Mouse (Mus musculus) limb, embryonic 11.5 days (tissue): ENCODE measurements at regions not wholly inside any gene's neighbourhood (a gene's known extent, or its start where the extent isn't known, plus 50 kb on each side); places are given as distances from the start of the nearest gene placed in this dataset. TPM values are rescaled to one million over a fixed set of nuclear protein-coding genes. Genes with fewer than 3 reads are reported as not detected.

ENCODE experiments used
- ATAC-seq: fragments of 200-750 bp; cut with Nextera tagmentation; 2 replicates; pipeline ENCODE4 v1.8.0; 2017; ENCODE audit warnings: low read depth; ENCODE audit not compliant: insufficient number of reproducible peaks, low FRiP score, low TSS enrichment
- DNase-seq: peaks from one replicate; pipeline ENCODE4 v3.0.0-alpha.2; 2015; ENCODE audit warnings: low spot score
- H3K27ac ChIP-seq: fragments of 300-500 bp; sonication (generic); replicated peaks from 2 replicates; pipeline ENCODE4 v1.5.1; 2014; ENCODE audit warnings: low read depth, mild to moderate bottlenecking, low read length
- H3K27me3 ChIP-seq: fragments of 300-500 bp; sonication (generic); 2 replicates; pipeline ENCODE4 v1.6.1; 2014; ENCODE audit warnings: mild to moderate bottlenecking, low read length, mixed read lengths; ENCODE audit not compliant: control insufficient read depth, insufficient read depth
- H3K36me3 ChIP-seq: fragments of 300-500 bp; sonication (generic); 2 replicates; pipeline ENCODE4 v1.6.1; 2014; ENCODE audit warnings: mild to moderate bottlenecking, low read length, moderate library complexity, mixed read lengths; ENCODE audit not compliant: control insufficient read depth, insufficient read depth
- H3K4me1 ChIP-seq: fragments of 300-500 bp; sonication (generic); 2 replicates; pipeline ENCODE4 v1.6.1; 2014; ENCODE audit warnings: low read length, mixed read lengths; ENCODE audit not compliant: control insufficient read depth, insufficient read depth
- H3K4me2 ChIP-seq: fragments of 300-500 bp; sonication (generic); 2 replicates; pipeline ENCODE4 v1.6.1; 2014; ENCODE audit warnings: low read depth, mild to moderate bottlenecking, moderate library complexity; ENCODE audit not compliant: severe bottlenecking
- H3K4me3 ChIP-seq: fragments of 300-500 bp; sonication (generic); 2 replicates; pipeline ENCODE4 v1.5.1; 2014; ENCODE audit warnings: low read depth, low read length
- H3K9ac ChIP-seq: fragments of 300-500 bp; sonication (generic); 2 replicates; pipeline ENCODE4 v1.6.1; 2014; ENCODE audit warnings: mild to moderate bottlenecking, low read length
- H3K9me3 ChIP-seq: fragments of 300-500 bp; sonication (generic); 2 replicates; pipeline ENCODE4 v1.6.1; 2016; ENCODE audit warnings: low read length; ENCODE audit not compliant: control insufficient read depth
- WGBS: fragments of 180-500 bp; shearing (Covaris S2); extraction: QIAGEN DNeasy Blood & Tissue Kit; methylation state at CpG from one replicate; pipeline ENCODE4 v1.1.7; 2014; 5-methylcytosine and 5-hydroxymethylcytosine counted together
- microRNA-seq: library from miRNA; unstranded; fragments of <30 nt; microRNA quantifications from one replicate; pipeline ENCODE4, GENCODE M21; 2016

DNA sequence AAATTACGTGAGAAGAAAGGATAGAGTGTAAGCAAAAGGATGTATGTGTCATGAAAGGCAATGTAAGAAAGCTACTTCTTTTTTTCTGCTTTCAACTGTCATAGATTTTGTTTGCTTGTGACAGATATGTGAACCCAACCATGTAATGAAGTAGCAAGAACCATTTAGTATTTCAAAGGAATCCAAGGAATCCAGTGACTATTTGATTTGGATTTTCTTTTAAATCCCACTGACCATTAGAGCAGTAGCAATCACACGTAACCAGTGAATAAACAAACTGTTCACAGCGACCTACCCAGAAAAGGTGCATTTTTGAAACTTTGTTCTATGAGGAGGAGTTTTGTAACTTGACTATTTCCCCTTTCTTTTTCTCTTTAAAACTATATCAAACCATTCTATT, 981.2 kb upstream of the Luzp2 start:
- no peak overlapping the region for H3K27ac ChIP-seq
- no peaks in the 10 kb centered on the region for H3K9me3 ChIP-seq
- no peaks in the 10 kb centered on the region for H3K4me1 ChIP-seq
- no peak for ATAC-seq
- WGBS = 78% methylated on average over 3 of the region's 3 CpGs
- no peaks in the 10 kb centered on the region for H3K27me3 ChIP-seq
- no peak overlapping the region for H3K9ac ChIP-seq
- DNase-seq = no peak
- H3K4me3 ChIP-seq = no peak overlapping the region
- no peaks in the 10 kb centered on the region for H3K36me3 ChIP-seq
- H3K4me2 ChIP-seq = no peak overlapping the region

DNA sequence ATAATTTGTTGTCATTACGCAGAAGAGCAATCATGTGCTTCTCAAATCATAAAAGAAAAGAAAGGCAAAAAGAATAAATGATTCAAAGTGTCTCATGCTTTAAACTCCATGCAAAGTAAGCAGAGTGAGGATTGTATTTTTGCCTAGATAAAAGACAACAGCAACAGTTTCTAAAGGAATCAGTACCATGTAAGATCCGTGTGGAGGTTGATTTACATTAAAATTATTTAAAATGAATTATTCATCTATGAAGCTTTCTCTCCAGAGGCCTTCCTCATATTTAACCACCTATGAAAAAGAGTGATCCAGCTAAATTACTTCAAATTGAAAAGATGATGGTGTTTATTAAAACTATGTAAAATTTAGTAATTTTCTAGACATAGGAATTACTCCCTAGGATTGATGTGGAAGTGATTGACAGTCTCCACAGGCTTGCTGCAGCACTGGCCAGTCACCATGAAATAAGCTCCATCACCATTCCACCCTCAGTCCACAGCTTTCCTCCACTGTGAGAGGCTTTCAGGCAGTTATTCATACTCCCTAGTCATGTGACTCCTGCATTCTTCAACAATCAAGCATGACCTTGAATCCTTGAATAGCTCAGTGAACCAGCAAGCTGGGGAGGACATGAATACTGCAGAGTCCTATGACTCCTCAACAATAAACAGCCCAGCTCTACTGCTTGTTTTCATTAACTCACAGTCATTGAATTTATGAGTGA, 962.7 kb upstream of the Luzp2 start:
- H3K4me2 ChIP-seq = no peak overlapping the region
- no peaks in the 10 kb centered on the region for H3K36me3 ChIP-seq
- no peaks in the 10 kb centered on the region for H3K9me3 ChIP-seq
- DNase-seq (no peak), ATAC-seq (no peak)
- no peak overlapping the region for H3K4me3 ChIP-seq
- WGBS = 90% methylated on average over 2 of the region's 2 CpGs
- no peaks in the 10 kb centered on the region for H3K4me1 ChIP-seq
- no peak overlapping the region for H3K9ac ChIP-seq
- H3K27me3 ChIP-seq = no peaks in the 10 kb centered on the region
- H3K27ac ChIP-seq = no peak overlapping the region

DNA sequence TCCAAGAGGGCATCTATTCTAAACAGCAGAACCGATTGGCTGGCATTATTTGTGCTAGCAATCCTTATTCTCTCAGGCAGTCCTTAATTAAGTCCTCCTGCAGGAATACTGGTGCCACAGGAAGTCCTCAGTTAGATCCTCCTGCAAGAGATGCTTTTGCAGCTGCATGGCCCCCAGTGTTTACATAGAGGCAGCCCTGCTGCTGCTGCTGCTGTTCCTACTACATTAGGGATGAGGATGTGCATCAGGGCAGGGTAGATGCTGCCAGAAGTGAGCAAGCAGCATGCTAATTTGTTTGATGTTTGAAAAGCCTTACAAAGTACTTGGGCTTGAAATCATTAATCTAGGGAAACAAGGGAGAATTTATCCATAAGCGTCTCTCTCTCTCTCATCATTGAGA, 922.3 kb upstream of the Luzp2 start:
- Histone ChIP-seq H3K4me3 (no peak overlapping the region), H3K4me2 (no peak overlapping the region), H3K9ac (no peak overlapping the region), H3K36me3 (no peaks in the 10 kb centered on the region), H3K27ac (no peak overlapping the region), H3K9me3 (no peaks in the 10 kb centered on the region), H3K27me3 (no peaks in the 10 kb centered on the region), H3K4me1 (no peaks in the 10 kb centered on the region)
- WGBS = 60% methylated on average over 2 of the region's 2 CpGs
- ATAC-seq (no peak), DNase-seq (no peak)

DNA sequence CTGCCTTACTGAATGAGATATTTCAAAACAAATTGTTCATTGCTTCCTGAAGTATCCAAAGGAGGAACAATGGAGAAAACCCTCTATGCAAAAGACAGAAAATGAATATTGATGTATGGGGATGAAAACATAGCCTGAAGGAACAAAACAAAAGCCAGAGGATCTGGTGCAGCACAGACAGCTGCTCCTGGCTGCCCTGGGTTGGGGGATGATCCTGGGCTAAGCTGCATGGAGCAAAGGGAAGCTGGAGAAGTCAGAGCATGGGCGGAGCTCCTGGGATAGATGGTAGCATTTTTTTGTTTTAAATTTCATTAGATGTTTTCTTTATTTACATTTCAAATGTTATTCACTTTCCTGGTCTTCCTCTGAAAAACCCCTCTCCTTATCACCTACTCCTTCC, 879.6 kb upstream of the Luzp2 start:
- H3K9ac ChIP-seq = no peak overlapping the region
- ATAC-seq = no peak
- no peaks in the 10 kb centered on the region for H3K9me3 ChIP-seq
- WGBS = 84% methylated on average over 1 of the region's 1 CpGs
- no peaks in the 10 kb centered on the region for H3K36me3 ChIP-seq
- H3K27ac ChIP-seq = no peak overlapping the region
- no peak for DNase-seq
- H3K4me2 ChIP-seq = no peak overlapping the region
- no peaks in the 10 kb centered on the region for H3K4me1 ChIP-seq
- no peak overlapping the region for H3K4me3 ChIP-seq
- no peaks in the 10 kb centered on the region for H3K27me3 ChIP-seq

DNA sequence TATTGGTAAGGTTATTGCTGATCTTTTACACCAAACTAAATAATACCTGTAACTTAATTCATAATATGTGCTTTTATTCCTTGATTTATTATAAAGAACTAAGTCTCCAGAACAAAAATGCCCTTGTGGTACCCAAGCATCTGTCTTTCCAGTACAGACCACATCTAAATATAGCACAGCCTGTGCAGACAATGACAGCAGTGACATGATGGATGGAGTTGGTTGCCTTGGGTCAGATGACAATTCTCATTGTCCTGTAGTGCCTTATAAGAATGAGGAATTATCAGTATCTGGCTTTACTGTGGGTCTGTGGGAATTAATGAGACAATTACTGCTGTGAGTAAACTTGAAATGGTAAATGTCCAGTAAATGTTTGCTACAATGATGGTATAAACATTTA, 859.8 kb upstream of the Luzp2 start:
- H3K9ac ChIP-seq = no peak overlapping the region
- H3K27me3 ChIP-seq = no peaks in the 10 kb centered on the region
- H3K9me3 ChIP-seq = no peaks in the 10 kb centered on the region
- no peak overlapping the region for H3K4me2 ChIP-seq
- H3K4me3 ChIP-seq = no peak overlapping the region
- H3K36me3 ChIP-seq = no peaks in the 10 kb centered on the region
- ATAC-seq (no peak), DNase-seq (no peak)
- no peaks in the 10 kb centered on the region for H3K4me1 ChIP-seq
- H3K27ac ChIP-seq = no peak overlapping the region

DNA sequence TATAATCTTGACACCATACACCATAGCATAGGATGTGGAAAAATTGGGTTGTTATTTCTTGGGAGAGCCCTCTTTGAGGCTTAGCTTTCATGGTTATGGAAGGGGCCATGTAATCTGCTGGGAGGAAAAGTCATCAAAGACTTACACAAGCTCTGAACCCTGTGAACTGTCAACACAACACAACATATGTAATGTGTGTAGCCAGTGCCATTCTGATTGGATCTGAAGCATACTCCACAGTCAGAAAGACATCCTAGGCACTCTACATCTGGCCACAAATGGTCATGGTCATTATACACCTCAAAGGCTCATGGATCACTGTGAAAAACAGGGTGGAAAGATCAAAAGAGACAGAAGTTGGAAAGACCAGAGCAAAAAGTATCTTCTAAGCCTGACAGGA, 839.3 kb upstream of the Luzp2 start:
- Histone ChIP-seq H3K4me1 (no peaks in the 10 kb centered on the region), H3K4me3 (no peak overlapping the region), H3K36me3 (no peaks in the 10 kb centered on the region), H3K9ac (no peak overlapping the region), H3K4me2 (no peak overlapping the region), H3K27ac (no peak overlapping the region), H3K9me3 (no peaks in the 10 kb centered on the region), H3K27me3 (no peaks in the 10 kb centered on the region)
- ATAC-seq (peak; percentile 60; the same call in 1 of the 2 replicates), DNase-seq (no peak)

DNA sequence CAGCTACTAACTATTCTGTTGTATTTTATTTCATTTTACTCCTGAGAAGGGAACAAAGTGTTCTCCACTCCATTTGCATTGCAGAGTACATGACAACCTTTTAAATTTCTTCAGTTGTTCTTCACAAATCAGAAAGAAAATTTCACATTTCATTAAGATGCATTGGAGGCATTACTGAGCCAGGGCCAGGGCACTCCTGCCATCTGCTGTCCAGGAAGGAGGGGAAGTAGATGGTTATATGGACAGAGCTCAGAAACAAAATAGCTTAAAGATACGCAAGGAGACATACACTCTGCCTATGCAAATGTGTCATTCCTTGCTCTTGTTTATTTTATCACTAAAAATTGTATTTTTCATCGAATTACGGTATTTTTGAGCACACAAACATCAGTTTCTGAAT, 826.6 kb upstream of the Luzp2 start:
- no peak for ATAC-seq
- H3K9ac ChIP-seq = no peak overlapping the region
- no peak overlapping the region for H3K4me3 ChIP-seq
- no peaks in the 10 kb centered on the region for H3K36me3 ChIP-seq
- no peaks in the 10 kb centered on the region for H3K4me1 ChIP-seq
- H3K27me3 ChIP-seq = no peaks in the 10 kb centered on the region
- no peak overlapping the region for H3K4me2 ChIP-seq
- 80% methylated on average over 3 of the region's 3 CpGs for WGBS
- no peak overlapping the region for H3K27ac ChIP-seq
- no peak for DNase-seq
- no peaks in the 10 kb centered on the region for H3K9me3 ChIP-seq

Small RNA genes lying in the stretch of these regions (microRNA-seq; reads per million reads assigned to microRNA genes)
- gene Gm27921 (not detected), gene Mir6238 (not detected)
